Mouse (Mus musculus): ENCODE results near the gene Tmcc1.

The Tmcc1 gene

DNA sequence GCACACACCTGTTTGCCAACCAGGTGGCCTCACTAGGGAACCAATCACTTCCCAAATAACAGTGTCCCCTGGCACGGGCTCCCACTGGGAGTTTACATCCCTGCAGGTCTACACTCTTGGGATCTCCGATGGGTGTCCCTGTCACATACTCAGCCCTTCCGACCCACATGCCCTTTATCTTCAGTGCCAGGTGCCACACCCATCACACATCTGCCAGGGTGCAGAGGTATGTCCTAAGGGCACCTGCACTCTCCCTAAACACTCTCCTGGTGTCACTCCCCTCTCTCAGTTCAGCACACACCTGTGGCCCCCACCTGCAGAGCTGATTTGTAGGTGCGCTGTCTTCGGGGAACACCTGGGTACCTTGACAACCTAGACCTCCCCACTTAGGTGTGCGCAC lies 200.3 kb downstream of the Tmcc1 start:
- no peak for DNase-seq (ENCODE audit: low spot score)

DNA sequence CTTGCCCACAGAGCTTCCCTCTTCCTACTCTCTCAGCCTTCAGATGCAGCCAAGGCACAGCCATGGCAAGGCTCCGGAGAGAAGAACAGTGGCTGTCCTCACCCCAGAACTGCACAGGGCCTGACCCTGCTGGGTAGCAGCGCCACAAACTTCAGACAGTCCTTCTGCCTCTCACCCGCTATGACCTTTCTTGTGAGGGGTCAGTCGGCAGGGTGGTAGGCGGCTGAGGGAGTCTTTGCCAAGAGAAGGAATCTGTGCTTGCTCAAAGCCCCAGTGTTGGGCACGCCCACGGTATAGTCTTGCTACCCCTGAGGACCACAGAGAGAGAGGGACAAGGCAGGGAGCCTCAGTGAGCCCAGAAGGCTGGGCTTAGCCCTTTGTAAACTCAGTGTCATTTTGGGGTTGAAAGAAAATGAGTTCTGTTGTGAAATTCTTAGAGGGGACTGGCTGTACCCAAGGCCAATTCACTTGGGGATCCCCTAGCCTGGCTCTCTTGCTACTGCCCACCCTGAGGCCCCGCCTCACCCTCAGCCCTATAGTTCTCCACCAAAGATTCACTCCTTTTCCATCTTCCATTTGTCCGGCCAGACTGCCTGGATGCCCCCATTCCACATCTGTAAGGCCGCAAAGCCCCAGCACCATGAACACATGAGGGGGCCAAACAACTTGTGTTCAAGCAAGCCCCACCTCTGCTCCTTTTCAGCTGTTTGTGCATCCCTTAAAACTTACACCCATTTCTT lies 201.2 kb downstream of the Tmcc1 start:
- no peak for DNase-seq (ENCODE audit: low spot score)

DNA sequence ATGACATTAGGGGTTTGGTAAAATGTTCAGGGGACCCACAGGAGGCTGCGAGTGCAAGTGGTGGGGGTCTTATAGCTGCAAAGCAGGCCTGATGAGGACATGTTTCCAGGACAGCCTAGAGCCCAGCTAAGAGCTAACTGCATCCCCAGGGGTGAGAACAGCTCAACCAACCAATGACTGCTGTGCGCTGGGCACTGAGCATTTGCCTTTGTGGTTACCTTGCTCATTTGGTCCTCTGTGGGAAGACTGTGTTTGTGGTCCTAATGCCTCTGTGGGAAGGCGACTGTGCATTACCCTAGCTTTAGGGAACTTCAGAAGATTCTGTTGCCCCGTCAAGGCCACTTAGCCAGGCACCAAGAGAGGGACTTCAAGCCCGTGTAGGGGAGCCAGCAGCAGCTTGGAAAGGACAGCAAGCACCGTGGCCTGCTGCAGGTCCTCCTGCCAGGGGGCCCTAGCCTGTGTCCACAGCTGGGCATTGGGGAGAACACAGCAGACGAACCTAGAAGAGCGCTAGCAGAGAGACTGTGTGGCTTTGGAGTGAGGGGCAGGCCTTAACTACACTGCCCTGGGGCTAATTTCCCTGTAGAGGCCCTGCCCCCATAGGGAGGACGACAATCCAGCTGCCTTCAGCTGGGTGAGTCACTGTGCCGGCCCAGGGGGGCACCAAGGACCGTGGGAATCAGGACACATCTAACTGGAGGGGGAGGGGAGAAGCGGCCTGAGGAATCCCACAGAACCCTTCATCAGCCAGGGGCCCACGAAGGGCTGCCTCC lies 202.0 kb downstream of the Tmcc1 start:
- DNase-seq (ENCODE audit: low spot score), result no peak

DNA sequence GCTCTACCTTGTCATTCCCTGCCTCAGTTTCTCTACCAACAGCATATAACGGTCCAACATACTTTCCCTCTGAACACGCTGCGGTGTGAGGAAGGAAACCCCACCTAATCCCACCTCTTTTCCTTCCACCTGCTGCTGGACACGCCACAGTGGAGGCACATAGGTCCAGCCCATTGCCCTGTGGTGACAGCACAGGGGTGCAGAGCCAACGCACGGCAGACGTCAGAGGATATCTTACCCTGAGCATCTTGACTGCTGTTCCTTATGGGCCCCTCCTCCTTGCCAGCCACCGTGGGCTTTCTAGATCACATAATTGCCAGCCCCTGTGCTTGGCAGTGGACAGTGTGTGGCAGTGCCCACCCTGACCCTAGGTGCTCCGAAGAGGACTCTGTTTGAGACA lies 202.8 kb downstream of the Tmcc1 start:
- DNase-seq (ENCODE audit: low spot score), result no peak

- no peak for DNase-seq (ENCODE audit: low spot score)
These were observed 203.2 kb downstream of the Tmcc1 start for GRCm38 (mm10) chr6:115990056-115990455.

GRCm38 (mm10) chr6:115989607-115990006 lies 203.7 kb downstream of the Tmcc1 start:
- no peak for DNase-seq (ENCODE audit: low spot score)

GRCm38 (mm10) chr6:115989032-115989431 lies 204.3 kb downstream of the Tmcc1 start:
- no peak for DNase-seq (ENCODE audit: low spot score)

DNA sequence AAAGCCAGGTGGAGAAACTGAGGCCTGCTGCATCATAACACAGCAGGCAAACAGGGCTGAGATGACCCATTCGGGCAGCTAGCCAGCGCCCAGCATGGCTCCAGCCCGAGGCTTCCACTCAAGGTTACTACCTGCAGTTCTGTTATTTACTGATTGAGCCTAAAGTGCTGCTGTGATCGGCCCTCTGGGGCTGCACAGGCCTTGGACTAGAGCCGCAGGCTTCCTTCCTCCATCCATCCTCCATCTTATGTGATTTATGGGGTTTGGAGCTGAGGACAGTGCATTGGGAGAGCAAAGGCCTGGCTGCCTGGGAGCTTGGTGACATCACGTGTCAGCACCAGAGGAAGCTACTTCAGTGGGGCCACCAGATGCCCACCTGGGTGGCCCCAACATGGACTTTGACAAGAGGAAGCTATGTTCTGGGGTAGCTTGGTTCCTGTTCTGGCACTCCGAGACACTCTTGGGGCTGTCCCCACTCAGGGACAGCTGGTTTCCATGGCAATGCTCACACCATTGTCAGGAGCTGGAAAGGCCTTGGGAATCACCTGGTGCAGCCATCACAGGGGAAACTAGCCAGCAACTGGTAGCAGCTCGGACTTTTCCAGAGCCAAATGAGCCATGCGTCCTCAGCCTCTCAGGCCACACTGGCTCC lies 206.1 kb downstream of the Tmcc1 start:
- no peak for DNase-seq (ENCODE audit: low spot score)

- no peak for DNase-seq (ENCODE audit: low spot score)
These were observed 206.7 kb downstream of the Tmcc1 start for GRCm38 (mm10) chr6:115986472-115987095.

GRCm38 (mm10) chr6:115985622-115986021 lies 207.7 kb downstream of the Tmcc1 start:
- DNase-seq (ENCODE audit: low spot score), result no peak

GRCm38 (mm10) chr6:115984580-115984979 lies 208.7 kb downstream of the Tmcc1 start:
- no peak for DNase-seq (ENCODE audit: low spot score)

DNA sequence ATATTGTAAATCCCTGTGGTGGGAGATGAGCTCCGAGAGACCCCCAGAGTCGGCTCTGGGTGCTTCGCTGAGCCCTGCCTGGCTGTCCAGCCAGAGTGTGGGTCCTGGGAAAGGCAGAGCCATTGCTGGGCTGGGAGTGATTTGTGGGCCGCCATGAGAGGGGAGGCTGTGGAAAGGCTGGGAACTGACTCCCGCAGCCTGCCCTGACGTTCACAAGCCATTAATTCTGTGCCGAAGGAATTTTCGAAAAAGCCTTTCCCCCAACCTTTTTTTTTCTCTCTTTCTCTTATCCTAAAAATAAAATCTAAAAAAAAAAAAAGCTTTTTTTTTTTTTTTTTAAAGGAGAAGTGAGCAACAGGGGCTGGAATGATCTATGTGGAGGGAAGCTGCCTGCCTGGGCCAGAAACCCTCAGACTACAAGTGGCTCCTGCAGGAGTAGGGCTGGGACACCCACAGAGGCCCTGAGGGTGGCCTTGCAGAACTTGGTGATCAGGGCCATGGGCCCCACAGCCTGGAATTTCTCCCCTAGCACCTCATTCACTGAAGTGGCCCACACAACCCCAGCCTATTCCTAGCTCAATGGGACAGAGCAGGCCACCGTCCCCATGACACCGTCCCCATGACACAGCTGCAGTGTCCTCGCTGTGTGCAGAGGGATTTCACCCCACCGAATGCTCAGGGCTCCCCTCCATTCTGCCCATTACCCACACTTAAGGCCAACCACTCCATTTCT lies 209.8 kb downstream of the Tmcc1 start:
- DNase-seq (ENCODE audit: low spot score), result no peak

DNA sequence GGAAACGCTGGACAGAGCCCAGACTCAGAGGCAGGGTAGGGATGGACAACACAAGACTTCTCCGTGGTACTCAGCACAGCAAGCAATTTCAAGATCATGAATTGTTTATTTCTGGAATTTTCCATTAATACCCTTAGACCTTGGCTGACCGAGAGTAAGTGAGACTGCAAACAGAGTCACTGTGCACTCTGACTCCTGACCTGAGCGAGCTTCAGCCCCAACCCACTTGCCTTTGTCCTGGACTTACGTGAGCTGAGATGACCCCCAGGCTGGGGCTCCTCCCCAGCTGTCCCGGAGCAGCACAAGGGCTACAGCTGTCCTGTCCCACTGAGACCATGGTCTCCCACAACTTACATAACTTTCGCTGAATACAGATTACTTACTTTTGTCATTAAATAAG lies 210.4 kb downstream of the Tmcc1 start:
- DNase-seq (ENCODE audit: low spot score), result no peak

- no peak for DNase-seq (ENCODE audit: low spot score)
These were observed 214.7 kb downstream of the Tmcc1 start for GRCm38 (mm10) chr6:115978596-115978995.

DNA sequence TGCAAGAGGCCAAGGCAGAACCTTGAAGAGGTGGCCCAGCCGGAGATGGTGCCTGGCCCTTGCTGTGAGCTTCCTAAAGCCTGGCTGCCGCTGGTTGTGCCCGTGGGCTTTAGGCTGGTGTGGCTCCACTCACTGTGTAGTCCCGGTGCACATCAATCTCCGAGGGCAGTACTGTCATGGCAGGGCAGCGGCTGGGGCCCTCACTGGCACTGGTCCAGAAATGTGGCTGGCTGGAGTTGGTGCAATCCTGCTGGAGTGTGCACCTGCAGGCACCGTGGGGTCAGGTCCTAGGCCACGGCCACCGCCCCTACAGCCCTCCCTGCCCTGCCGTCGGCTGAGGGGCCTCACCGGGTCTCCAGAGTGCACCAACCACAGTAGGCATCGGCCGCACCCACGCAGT lies 215.5 kb downstream of the Tmcc1 start:
- no peak for DNase-seq (ENCODE audit: low spot score)

GRCm38 (mm10) chr6:115975606-115976005 lies 217.7 kb downstream of the Tmcc1 start:
- DNase-seq (ENCODE audit: low spot score), result no peak

DNA sequence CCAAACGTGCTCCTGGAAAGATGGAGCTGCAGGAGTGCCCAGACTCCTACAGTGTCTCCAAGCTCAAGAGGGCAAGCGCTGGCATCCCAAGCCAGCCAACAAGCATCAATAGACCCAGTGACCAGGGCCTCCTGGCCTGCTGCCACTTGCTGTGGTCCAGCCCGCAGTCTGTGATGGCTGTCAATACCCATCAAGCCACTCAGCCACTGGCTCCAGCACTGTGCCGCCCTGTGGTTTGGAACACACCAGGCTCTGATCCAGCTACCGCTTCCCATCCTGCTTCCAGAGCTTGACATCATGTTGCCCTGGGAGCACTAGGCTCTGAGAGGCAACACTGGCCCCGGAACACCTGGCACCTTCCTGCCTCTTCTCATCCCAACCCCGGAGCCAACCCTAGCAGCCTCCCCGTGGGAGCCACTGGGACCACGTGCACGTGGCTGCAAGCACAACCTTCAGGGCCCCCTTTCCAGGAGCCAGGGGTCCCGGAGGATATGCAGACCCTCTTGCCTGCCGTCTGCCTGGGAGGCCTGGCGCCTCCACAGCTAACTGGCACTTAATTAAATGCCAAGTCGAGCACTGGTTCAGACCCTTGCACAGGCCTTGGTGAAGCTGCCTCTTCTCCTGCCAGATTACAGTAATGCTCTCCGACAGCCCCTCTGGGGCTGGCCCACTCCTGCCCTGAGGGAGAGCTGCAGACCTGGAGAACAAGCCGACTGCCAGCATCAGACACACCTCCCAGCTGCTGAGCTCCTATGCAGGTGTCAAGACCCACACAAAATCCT lies 219.2 kb downstream of the Tmcc1 start:
- DNase-seq (ENCODE audit: low spot score), result no peak

DNA sequence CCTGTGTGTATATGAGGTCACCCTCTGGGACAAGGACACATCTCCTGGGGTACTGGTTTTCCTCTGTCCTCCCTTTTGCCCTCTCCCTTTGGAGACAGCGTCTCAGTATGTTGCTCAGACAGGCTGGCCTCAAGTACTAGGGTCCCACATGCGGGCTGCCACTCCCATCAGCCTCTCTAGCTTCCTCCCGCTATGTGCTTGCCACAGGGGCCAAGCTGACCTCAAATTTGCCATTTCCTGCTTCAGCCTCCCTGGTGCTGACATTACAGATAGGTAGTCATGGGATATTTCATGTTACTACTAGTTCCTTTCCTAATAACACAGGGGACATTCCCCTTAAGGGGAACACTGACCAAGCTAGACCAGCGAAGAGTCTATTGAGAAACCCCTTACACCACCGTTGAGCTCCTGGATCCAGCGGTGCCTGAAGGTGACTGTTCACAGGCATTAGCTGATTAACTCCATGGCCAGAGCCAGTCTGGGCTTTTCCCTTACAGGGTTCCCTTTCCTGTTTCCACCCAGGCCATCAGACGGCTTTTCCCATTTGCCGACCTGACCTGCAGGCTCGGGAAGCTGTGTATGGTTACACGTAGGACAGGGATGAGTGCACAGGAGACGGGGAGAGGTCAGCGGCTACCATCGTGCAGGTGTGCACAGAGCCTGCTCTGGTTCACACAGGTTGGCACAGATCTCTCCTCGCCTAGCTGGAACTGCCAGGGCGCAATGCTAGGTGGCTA lies 220.0 kb downstream of the Tmcc1 start:
- no peak for DNase-seq (ENCODE audit: low spot score)

DNA sequence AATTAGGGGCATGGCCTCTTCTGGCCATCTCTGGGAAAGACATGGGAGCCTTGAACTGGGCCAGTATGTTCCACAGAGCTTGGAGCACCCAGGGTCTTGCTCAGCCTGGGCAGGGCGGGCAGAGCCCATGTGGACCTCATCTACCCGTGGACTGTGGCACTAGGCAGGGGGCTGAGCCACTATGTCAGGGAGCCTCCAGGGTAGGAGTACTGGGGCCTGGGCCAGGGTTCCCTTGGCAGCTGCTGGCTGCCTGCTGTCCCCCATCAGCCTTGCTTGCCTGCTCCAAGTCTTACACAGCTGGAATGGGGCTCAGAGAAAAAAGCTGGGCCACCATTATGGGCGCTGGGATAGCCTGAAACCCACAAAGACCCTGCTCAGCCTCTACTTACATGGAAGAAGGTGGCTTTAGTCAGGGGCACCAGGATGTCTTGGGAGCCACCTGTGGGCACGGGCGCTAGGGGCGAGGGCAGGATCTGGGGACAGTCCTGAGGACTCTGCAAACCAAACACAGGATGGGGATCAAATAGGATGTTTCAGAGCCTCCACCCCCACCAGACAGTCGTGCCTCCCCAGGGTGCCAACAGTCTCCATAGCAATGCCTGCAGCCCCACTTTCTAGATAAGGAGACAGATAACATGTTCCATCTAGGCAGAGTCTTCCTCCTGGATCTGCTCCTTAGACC lies 221.1 kb downstream of the Tmcc1 start:
- DNase-seq (ENCODE audit: low spot score), result no peak

Measured in c-Kit-positive CD71-positive TER-119-positive erythroid progenitor cells, embryonic 14.5 days (primary cell).